Mouse (Mus musculus): ENCODE data around the gene Sh3bgrl3.
"Not testable (repeated sequence)": the region's sequence is repeated elsewhere in the genome, so short reads cannot be mapped to it uniquely, and the experiment has no call there.

Gene Sh3bgrl3

DNA sequence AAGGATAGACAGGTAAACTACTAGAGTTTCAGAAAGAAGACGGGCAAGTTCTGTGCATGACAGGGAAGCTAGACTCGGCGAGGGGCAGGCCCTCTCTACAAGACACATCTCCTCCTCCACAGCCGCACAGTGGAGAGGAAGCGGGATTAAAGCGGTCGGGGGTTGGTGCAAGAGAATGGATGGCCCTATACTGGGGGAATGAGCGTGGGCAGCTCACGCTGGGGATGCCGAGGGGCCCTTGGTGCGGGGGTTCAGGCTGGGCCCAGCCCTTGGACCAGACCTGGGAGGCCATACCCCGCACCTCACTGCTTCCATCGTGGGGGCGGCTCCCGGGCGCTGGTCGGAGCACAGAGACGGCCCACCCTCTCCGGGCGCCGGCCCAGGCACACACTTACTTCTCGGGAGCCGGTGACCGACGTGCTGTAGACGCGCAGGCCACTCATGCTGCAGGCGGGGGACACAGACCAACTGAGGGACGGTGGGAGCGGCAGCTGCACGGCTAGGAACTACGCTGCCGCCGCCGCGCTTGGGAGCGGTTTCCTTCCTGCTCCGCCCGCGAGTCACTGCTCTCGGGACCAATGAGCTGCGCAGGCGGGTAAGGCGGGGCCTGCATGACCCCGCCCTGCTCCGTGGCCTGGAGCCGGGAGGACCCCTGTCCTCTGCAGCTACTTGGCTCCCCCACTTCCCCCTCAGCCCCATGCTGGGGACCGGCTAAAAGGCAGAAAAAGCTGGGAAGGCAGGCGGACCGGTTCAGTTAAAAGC is at the start of gene Sh3bgrl3:
Gene Sh3bgrl3 (minus strand): TSS at position 569 of the 762 bp plus-strand sequence.
- DNase-seq (ENCODE audit: low spot score) = peak; percentile 86

- DNase-seq (ENCODE audit: low spot score) = no peak
Observed at GRCm38 (mm10) chr4:134172391-134172790, 43.8 kb upstream of the Sh3bgrl3 start.

GRCm38 (mm10) chr4:134166906-134167305 is 38.3 kb upstream of the Sh3bgrl3 start:
- no peak for DNase-seq (ENCODE audit: low spot score)

DNA sequence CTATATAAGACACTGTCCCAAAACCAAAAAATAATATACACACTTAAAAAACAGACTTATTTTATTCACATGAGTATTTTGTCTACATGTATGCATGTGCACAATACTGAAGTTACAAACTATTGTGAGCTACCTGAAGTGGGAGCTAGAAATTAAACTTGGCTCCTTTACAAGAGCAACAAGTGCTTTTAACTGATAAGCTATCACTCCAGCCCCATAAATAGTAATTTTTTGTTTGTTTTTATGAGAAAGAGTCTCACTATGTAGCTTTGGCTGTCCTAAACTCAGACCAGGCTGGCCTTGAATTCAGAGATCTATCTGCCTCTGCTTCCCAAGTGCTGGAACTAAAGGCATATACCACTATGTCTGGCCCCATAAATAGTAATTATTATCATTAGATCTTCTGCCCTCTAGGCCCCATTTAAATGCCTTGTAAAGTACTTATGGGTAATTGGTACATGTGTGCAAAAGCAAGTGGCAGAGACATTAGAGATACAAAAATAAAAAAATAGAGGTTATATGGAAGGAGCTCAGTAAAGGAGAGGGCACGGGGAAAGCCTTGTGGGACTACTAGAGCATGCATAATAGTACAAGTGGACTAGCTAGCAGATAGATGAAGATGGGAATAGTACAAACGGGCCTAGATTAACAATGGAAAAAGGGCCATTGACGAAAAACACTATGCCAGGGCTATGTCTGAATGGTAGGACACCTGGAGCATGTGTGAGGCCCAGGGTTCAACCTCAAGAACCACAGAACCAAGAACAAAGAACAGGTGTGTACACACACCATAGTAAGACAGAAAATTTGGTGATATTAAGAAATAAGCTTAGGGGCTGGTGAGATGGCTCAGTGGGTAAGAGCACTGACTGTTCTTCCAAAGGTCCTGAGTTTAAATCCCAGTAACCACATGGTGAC is 37.2 kb upstream of the Sh3bgrl3 start:
- DNase-seq (ENCODE audit: low spot score) = no peak

DNA sequence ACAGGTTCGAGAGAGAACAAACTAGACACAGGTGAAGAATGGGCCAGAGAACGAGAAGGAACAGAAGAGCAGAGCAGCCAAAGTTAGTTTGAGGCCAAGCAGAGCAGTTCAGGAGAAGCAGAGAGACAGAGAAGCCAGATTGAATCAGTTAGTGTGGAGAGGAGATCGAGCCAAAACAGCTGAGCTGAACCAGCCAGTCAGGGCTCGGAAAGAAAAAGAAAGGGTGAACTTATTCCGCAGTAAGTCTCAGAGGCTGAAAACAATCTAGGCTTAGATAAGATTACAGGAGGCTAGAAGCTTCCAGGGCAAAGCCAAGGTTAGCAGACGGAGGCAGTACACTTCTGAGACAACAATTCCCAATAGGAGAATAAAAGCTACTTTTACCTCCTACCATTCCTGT is 36.4 kb upstream of the Sh3bgrl3 start:
- DNase-seq (ENCODE audit: low spot score) = no peak

- DNase-seq (ENCODE audit: low spot score) = no peak
Observed at GRCm38 (mm10) chr4:134164591-134164990, 36.0 kb upstream of the Sh3bgrl3 start.

DNA sequence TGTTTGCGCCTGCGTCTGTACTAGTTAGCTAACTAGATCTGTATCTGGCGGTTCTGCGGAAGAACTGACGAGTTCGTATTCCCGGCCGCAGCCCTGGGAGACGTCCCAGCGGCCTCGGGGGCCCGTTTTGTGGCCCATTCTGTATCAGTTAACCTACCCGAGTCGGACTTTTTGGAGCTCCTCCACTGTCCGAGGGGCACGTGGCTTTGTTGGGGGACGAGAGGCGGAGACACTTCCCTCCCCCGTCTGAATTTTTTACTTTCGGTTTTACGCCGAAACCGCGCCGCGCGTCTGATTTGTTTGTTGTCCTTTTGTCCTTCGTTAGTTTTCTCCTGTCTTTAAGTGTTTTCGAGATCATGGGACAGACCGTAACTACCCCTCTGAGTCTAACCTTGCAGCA is 31.5 kb upstream of the Sh3bgrl3 start:
- peak; percentile 43 for DNase-seq (ENCODE audit: low spot score)

DNA sequence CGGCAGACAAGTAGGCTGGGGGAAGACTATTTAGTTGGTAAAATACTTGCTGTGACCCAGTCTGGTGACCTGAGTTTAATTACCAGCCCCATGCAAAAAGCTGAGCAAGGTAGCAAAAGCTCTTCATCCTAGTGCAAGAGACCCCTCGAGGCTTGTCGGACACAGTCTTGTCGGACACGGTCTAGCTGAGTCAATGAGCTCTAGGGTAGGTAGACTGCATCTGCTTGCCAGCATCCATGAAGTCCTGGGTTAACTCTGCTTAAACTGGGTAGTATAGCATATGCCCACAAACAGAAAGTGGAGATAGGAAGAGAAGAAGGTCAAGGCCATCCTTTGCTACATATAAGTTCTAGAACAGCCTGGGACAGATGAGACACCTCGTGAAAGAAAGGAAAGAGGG is 30.2 kb upstream of the Sh3bgrl3 start:
- no peak for DNase-seq (ENCODE audit: low spot score)

DNA sequence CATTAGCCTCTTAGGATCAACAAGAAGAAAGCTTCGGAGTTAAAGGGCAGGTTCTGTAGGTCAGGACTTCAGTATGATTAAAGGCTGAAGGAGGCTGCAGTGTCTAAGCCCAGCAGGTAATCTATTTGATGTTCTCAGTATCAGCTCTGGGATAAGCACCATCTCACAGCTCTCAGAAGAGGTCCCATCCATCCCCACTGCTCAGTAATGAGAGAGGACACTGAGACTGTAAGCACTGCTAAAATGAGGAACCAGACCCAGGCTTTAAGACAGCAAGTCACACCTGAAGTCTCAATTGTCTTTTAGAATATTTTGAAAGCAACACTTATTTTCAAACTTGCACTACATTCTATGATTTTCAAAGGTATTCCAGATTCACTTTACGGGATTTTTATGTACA is 29.0 kb upstream of the Sh3bgrl3 start:
- no peak for DNase-seq (ENCODE audit: low spot score)

DNA sequence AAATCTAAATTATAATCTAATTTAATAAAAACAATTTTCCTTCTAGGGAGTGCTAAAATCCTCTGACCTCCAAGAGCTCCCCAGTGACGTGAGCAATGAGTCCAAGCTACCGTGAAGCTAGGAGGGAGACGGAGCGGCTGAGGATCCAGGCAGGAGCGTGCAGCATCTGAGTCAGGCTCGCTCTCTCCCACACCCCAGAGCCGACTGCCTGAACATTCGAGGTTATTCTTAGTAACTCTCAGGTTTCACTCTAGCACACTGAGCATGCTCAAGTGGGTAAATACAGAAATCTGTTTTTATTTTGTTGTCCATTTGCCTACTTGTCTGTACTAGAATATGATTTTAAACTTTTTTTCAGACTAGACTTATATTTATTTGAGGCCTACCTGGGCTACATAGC is 28.2 kb upstream of the Sh3bgrl3 start:
- no peak for DNase-seq (ENCODE audit: low spot score)

DNA sequence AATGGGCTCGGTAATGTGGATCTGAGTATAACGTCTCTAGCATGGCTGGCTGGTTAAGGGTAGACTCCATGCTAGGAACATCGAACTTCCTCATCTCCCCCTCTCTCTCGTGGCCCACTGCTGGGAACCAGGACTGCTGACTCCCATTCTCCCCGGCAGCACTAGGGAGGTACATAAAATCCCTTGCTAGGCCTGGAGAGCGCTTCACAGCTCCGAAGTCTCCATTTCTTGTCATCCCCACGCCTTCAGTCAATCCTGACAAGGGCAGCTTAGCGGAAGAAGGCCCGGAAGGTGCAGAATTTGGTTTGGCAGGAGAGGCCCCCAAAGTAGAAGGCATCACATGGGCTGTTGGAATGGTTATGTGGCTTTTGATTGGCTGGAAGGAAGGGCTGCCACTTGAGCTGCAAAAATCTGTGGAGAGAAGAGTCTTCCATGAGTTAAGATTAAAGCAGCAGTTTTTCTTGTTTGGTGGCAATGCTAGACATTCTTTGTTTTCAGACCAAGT is 27.4 kb upstream of the Sh3bgrl3 start:
- no peak for DNase-seq (ENCODE audit: low spot score)

DNA sequence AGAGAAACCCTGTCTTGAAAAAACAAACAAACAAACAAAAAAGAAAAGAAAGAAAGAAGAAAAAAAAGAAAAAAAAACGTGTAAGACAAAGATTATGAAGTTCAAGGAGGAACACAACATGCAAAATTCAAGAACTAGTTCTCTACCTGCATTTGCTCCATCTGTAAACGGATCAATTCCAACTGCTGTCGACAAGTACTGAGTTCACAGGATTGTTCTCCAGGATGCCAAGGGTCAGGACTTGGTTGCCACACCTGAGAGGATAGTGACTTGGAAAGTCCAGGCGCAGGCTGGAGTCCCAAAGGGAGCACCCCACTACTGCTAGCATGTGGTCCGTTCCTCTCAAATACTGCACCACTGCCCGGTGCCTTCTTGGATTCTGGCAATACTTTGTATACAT is 26.9 kb upstream of the Sh3bgrl3 start:
- DNase-seq (ENCODE audit: low spot score) = no peak

- no peak for DNase-seq (ENCODE audit: low spot score)
Observed at GRCm38 (mm10) chr4:134154354-134154753, 25.8 kb upstream of the Sh3bgrl3 start.

GRCm38 (mm10) chr4:134153656-134154055 is 25.1 kb upstream of the Sh3bgrl3 start:
- no peak for DNase-seq (ENCODE audit: low spot score)

DNA sequence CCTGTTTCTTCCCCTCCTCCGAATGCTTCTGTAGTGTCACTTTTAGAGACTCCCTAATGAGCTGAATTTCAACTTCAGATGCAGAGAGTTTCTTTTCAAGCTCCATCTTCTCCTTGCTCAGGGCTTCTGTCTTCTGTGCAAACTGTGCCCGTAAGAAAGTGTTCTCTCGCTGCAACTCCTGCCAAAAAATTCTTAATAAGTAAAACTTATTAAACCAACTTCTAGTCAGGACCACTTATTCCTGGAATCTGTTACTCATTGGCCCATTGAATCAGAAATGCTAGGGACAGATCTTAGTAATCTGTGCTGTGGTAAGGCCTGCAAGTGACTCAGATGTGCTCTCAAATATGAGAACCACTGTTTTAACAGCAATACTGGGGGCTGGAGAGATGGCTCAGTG is 23.5 kb upstream of the Sh3bgrl3 start:
- DNase-seq (ENCODE audit: low spot score) = no peak

- no peak for DNase-seq (ENCODE audit: low spot score)
Observed at GRCm38 (mm10) chr4:134149389-134149788, 20.8 kb upstream of the Sh3bgrl3 start.

DNA sequence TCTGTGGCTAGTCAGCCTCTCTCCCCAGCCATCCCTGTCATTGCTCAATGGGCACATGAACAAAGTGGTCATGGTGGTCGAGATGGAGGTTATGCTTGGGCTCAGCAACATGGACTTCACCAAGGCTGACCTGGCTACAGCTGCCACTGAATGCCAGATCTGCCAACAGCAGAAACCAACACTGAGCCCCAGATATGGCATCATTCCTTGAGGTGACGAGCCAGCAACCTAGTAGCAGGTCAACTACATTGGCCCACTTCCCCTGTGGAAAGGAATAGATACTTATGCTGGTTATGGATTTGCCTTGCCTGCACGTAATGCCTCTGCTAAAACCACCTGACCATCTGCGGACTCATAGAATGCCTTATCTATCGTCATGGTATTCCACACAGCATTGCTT is 15.7 kb upstream of the Sh3bgrl3 start:
- DNase-seq (ENCODE audit: low spot score) = not testable (repeated sequence)

GRCm38 (mm10) chr4:134138857-134139256 is 10.3 kb upstream of the Sh3bgrl3 start:
- no peak for DNase-seq (ENCODE audit: low spot score)

GRCm38 (mm10) chr4:134136280-134136926 is 7.8 kb upstream of the Sh3bgrl3 start:
- no peak for DNase-seq (ENCODE audit: low spot score)

- DNase-seq (ENCODE audit: low spot score) = no peak
Observed at GRCm38 (mm10) chr4:134132519-134133095, 4.0 kb upstream of the Sh3bgrl3 start.

- no peak for DNase-seq (ENCODE audit: low spot score)
Observed at GRCm38 (mm10) chr4:134132117-134132516, 3.5 kb upstream of the Sh3bgrl3 start.

- no peak for DNase-seq (ENCODE audit: low spot score)
Observed at GRCm38 (mm10) chr4:134129482-134129881, 893 bp upstream of the Sh3bgrl3 start.
